Mouse (Mus musculus) spleen, adult 2 months (tissue): Measurements from ENCODE around the gene Mfsd2a.

Experiments
- CTCF ChIP-seq: fragments of 200-500 bp; IDR thresholded peaks from 2 replicates; pipeline ENCODE4 v1.5.1; 2011; ENCODE audit warnings: mild to moderate bottlenecking, inconsistent platforms; ENCODE audit not compliant: insufficient read depth, insufficient read length, insufficient replicate concordance; ENCODE audit errors: extremely low read depth
- POLR2A ChIP-seq: fragments of 200-500 bp; IDR thresholded peaks from 2 replicates; pipeline ENCODE4 v1.6.1; 2011; ENCODE audit warnings: low read depth, low read length, inconsistent platforms

GRCm38 (mm10) chr4:122959816-122960215 is 1.2 kb downstream of the Mfsd2a start:
- TF ChIP-seq CTCF = no peak
- no peak for TF ChIP-seq POLR2A
